Mouse (Mus musculus): Measurements from ENCODE around the gene Vps35.

The Vps35 gene

DNA sequence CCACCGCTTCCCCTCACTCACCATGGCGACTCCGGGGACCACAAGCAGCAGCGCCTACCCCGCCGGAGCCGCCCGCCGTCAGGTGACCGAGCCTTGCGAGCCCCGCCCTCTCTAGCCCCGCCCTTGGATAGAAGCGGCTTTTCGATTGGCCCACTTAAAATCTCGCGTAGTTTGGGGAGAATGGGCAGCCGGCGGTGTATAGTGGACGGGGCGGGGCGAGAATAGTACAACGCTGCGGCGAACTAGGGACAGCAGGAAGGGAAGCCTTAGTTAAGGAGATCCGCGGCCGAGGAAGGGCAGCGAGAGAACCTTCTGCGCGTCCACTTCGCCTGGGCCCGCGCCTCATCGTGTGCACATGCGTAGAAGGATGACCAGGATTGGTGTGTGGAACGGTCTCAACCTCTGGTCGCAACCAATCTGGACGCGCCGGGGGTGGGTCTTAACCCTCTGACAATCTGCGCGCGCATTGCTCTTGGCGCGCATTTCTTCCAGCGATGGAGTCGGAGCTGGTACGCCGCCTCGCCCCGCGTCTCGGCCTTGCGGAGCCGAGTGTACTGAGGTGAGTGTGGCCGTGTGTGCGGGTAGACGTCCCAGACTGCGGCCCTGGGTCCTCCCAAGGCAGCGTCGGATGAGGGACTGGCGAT, at the start of gene Vps35, which contains the start of gene Orc6:
Vps35 (minus strand) TSS at position 369 of the 644 bp plus-strand sequence.
Orc6 (plus strand) TSS at position 199 of the 644 bp plus-strand sequence.
- peak; percentile 97 for DNase-seq (ENCODE audit: low read depth, low spot score)

GRCm38 (mm10) chr8:85339871-85340573, 40.4 kb upstream of the Vps35 start:
- DNase-seq (ENCODE audit: low read depth, low spot score), result no peak

GRCm38 (mm10) chr8:85337681-85338080, 38.1 kb upstream of the Vps35 start:
- no peak for DNase-seq (ENCODE audit: low read depth, low spot score)

GRCm38 (mm10) chr8:85336211-85336933, 36.8 kb upstream of the Vps35 start:
- DNase-seq (ENCODE audit: low read depth, low spot score), result no peak

DNA sequence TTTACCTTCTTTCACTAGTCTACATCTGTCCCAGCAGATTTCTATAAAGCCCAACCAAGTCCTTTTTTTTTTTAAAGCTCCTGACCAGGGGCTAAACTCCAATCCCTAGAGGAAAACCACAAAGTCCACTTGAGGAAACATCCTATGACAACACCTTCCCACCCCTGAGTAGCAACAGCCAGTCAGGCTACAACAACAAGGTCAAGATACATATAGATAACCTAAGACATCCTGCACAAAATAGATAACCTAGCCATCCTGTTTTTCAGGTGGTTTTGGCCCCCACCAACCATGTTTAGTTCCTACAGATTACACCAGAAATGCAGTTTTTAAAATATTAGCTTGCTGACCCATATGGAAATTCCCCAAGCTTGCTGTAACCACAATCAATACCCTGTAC, 35.5 kb upstream of the Vps35 start:
- no peak for DNase-seq (ENCODE audit: low read depth, low spot score)

GRCm38 (mm10) chr8:85329506-85329905, 29.9 kb upstream of the Vps35 start:
- DNase-seq (ENCODE audit: low read depth, low spot score), result no peak

DNA sequence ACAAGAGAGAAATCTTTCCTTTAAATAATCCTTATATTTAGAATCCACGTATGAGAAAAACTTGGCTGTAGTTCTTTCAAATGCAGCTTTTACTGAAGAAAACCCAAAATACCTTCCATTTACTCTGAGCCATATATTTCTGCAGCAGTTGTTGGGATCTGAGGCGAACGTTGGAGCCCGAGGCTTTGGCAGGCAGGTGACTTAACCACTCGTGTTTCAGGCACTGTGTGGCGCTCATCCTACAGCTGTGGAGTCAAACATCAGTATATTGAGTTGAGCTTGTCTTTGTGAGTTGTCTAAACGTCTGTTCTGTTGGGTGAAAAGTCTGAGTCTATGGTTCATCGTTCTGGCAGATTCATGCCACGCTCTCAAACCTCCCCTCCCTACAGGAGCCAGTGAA, 27.4 kb upstream of the Vps35 start:
- no peak for DNase-seq (ENCODE audit: low read depth, low spot score)

DNA sequence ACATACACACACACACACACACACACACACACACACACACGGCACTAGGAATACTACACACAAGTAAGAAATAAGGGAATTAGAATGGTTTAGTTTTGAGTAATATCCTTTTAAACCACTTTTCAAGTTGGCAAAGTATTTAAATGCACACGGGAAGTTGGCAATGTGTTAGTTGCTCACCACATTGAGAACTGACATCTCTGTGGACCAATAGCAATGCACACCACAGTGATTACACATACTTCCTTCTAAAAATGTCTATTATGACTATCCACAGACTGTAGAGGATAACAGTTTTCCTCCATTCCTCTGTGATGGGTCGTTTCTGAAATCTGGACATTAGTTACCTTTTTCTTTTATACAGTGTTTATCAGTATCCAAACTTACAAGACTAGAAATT, 23.5 kb upstream of the Vps35 start:
- DNase-seq (ENCODE audit: low read depth, low spot score), result no peak

DNA sequence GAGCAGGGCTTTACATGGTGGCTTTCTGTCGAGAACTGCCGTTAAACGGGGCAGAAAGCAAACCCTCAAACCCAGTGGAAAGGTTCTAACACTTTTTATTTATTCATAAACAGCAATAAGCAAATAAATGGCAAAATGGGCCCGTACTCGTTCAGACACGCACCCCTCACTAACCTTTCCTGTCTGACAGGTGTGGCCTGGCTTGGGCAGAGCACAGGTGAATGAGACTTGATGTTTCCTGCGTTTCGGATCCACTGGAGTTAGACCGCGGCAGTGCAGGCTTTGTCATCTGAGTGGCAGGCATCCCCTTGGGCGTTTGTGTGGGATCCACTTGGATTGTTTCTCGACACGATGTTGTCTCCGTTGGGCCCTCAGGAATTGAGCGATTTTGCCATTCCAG, 22.4 kb upstream of the Vps35 start:
- no peak for DNase-seq (ENCODE audit: low read depth, low spot score)

DNA sequence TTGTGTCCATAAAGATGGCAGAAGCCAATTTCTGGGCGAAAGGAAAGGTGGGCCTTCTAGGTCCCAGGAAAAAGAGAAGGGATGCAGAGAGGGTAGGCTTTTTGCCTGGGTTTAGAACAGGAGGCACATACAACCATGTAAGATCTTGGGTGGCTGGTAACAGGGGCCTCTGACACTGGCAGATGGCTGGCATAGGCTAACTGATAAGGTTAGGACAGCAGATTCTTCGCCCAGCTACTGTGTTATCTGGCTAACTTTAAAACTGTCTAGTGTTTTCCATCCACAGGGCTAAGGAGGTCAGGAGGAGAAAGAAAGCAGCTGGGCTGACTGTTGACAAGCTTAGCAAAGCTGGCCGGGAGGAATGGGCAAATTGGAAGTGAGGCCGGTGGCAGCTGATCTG, 18.9 kb upstream of the Vps35 start:
- DNase-seq (ENCODE audit: low read depth, low spot score), result no peak

DNA sequence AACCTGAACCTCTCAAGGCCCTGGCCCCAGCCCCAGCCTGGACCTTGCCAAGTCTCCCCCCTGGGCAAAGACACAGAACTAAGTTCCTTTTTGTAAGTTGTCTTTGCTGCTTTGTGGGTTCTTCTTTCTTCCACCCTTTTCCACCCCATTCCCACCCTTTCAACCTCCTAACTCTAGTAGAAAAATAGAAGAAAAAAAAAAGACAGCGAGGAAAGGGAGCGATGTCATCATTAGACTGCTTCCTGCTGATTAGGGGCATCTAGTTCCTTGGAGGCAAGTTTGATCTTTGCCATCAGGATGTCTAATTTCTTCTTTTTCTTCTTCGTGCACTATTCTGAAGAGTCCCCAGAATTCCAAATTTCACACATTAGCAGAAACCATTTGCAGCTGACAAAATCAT, 13.4 kb upstream of the Vps35 start:
- no peak for DNase-seq (ENCODE audit: low read depth, low spot score)

GRCm38 (mm10) chr8:85311743-85312142, 12.1 kb upstream of the Vps35 start:
- no peak for DNase-seq (ENCODE audit: low read depth, low spot score)

DNA sequence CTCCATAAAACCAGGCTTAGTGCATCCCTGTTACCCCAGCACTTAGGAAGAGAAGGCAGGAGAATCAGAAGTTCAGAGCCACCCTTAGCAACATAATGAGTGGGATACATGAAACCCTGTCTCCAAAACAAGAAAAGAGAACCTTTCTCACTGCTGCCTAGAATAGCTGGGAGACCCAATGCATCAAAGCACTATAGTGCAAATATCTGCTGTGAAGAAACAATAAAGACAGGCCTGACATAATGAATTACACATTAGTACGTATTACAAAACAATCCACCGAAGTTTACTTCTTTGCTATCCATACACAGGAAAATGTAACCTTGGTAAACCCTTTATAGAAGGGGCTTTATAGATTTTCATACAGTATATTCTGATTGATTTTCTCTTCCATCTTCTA, 9.0 kb upstream of the Vps35 start:
- no peak for DNase-seq (ENCODE audit: low read depth, low spot score)

- DNase-seq (ENCODE audit: low read depth, low spot score), result no peak
Measured at GRCm38 (mm10) chr8:85303531-85303930, 3.9 kb upstream of the Vps35 start.

DNA sequence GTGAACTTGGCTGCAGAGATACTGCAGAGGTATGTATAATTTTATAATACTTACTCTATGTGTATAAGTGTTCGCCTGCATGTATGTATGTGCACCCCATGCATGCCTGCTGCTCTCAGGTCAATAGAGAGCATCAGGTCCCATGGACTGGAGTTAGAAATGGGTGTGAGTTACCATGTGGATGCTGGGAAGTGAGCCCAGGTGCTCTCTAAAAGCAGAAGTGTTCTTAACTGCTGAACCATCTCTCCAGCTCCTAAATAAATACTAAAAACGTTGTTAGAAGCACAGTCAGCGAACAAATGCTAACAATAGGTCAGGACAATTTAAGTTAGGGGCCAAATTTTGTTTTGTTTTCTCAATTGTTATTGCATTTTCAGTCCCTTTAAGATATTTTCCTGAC, 3.3 kb upstream of the Vps35 start:
- no peak for DNase-seq (ENCODE audit: low read depth, low spot score)

DNA sequence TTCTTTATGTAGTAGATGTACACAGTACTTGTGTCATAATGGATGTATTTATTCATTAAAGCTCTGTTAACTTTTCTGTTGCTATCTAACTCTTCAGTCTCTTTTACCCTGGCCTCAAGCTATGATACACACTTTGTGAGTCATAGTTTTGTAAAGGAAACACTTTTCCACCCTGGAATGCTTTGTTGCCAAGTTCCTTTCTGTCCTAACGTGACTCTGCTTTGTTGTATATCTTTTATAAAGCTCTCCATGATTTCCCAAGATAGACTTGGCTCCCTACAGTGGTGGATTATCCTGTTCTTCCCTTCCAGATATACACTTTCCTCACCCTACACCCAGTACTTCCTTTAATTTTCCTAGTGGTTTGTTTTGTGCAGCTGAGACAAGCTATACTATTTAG, 2.3 kb upstream of the Vps35 start:
- DNase-seq (ENCODE audit: low read depth, low spot score), result no peak

DNA sequence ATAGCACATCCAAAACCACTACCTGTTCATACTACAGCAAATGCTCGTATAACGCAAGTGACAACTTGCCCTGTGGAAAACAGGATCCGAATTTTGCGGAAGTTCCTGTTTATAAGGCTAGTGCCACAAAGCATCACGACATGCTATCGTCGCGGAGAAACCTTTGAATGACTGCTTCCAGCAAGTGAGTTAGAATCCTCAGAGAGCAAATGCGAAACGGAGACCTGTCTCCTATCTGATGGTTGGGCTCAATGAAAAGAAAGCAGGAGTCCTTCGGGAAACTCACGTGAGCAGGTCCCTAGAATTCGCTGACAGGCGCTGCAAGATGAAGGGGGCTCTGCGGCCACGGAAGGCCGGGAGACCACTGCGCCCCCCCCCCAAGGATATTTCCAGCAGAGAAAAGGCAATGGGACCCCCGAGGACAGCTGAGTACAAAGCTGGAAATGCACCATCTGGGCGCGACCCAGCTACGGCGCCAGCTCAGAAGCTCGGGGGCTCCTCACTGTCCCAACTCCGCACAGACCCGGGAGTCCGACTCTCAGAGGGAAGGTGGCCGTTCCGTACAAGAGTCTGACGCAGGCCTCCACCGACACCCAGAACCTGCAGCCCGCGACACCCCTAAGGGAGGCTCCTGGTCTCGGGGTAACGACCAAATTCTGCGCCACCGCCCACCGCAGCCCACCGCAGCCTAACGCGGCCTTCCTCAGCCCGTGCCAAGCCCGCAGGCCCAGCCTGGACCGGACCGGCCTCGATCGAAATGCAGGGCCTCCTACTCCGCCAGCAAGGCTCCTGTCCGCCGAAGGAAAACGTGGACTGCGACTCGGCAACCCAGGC, 785 bp downstream of the Vps35 start:
- no peak for DNase-seq (ENCODE audit: low read depth, low spot score)

GRCm38 (mm10) chr8:85286846-85287245, 12.8 kb downstream of the Vps35 start:
- no peak for DNase-seq (ENCODE audit: low read depth, low spot score)

- DNase-seq (ENCODE audit: low read depth, low spot score), result no peak
Measured at GRCm38 (mm10) chr8:85227297-85227696, 72.3 kb downstream of the Vps35 start.

- no peak for DNase-seq (ENCODE audit: low read depth, low spot score)
Measured at GRCm38 (mm10) chr8:85225688-85226087, 73.9 kb downstream of the Vps35 start, which contains the start of gene Olfr371. Gene Olfr371 (plus strand): TSS chr8:85225988.

DNA sequence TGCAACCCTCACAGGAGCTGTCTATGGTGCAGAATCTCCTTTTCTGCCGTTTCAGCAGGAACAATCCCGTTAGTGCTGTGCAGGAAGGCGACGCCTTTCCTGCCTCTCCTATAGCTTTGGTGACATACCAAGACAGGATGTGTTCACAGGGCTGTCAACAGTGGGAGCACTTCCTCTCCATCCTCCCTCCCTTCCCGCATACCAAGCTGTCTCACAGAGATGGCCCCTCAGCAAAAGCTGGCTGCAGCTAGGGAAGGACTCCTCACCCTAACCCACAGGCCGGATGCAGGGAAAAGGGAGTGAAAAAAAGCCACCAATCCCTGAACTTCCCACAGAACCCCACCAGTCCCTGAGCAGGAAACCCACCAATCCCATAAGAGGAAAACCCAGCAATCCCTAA, 78.6 kb downstream of the Vps35 start:
- peak; percentile 9 for DNase-seq (ENCODE audit: low read depth, low spot score)

DNA sequence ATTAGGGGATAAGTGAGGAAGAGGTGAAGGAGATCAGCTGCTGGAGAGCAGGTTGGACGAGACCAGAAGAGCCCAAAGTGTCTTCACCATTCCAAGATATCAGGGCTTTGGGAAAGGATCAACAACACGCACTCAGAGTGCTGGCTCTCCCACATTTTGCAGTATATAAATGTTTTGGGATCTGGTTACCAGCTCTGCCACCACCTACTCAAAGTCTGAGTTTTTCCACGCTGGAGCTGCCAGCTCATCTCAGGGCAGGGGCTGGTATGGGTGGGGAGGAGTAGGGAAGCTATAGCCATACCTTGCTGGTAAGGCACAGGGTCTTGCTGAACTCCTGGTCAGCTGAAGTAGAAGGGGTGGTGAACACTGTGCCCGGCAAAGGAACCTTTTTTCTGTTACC, 79.4 kb downstream of the Vps35 start:
- DNase-seq (ENCODE audit: low read depth, low spot score), result no peak

All from WW6 (cell line).